Comparison of ENCODE assay signal across 15 mouse cellular contexts in the genomic region with DNA sequence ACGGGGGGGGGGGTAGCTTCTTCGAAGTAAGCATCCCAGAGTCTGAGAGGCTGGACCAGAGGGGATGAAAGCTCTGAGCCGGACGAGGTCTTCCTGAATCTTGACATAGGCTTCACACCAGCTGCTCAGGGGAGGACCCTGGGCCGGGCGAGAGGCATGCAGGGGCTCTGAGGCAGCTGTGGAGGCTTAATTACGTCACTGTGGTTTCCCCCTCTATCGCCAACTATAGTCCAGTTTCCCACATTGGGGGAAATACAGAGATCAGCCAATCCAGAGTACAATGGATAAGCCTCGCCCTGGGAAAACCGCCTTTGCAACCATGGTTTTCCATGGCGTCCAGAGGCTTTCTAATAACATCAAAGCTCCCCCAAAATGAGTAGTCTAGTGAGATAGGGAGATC. TPM values are rescaled to one million over a fixed set of nuclear protein-coding genes. Genes with fewer than 3 reads are reported as not detected.
"Had no signal": no experiment of that assay in that cellular context is flagged by ENCODE, and none has a peak within 500 bp of the region (broad histone marks: within the 10 kb centered on the region; RNA-seq: fewer than 3 reads in every experiment).

No protein-coding gene starts in this region.

- H3K36me3 ChIP-seq: kidney, embryonic 15.5 days; liver, embryonic 13.5 days; midbrain, embryonic 12.5 days had no signal

- H3K27me3 ChIP-seq: midbrain, embryonic 12.5 days had no signal

- H3K4me2 ChIP-seq: kidney, embryonic 15.5 days; liver, embryonic 13.5 days; midbrain, embryonic 12.5 days had no signal

- H3K9me3 ChIP-seq: liver, embryonic 13.5 days; midbrain, embryonic 12.5 days had no signal

- DNase-seq: kidney, postnatal 14 days; left cerebral cortex, postnatal 4 days; liver; liver, embryonic 13.5 days; liver, postnatal 0 days; lung, postnatal 36 days; right cerebral cortex, postnatal 14 days had no signal

- H3K27ac ChIP-seq: liver, embryonic 13.5 days; midbrain, embryonic 12.5 days had no signal

- H3K4me3 ChIP-seq: kidney, embryonic 15.5 days; liver, embryonic 13.5 days; midbrain, embryonic 12.5 days had no signal

- H3K4me1 ChIP-seq: liver, embryonic 13.5 days had no signal

- H3K9ac ChIP-seq: kidney, embryonic 15.5 days; liver, embryonic 13.5 days; liver, postnatal 0 days; midbrain, embryonic 12.5 days had no signal

- ATAC-seq: intestine, postnatal 0 days; liver, postnatal 0 days; lung, postnatal 0 days had no signal

RNA-seq across cellular contexts. Expression of gene Pla2g5, which starts 36.1 kb away (rescaled TPM):
- polyA plus RNA-seq: liver, embryonic 13.5 days; liver, postnatal 0 days; lung, postnatal 0 days; midbrain, embryonic 12.5 days had no signal

RNA-seq across cellular contexts. Expression of gene Gm13030, which starts 46.6 kb away (rescaled TPM):
- polyA plus RNA-seq: intestine, postnatal 0 days; kidney, embryonic 15.5 days; large intestine, adult 2 months; liver, embryonic 13.5 days; liver, postnatal 0 days; lung, postnatal 0 days; midbrain, embryonic 12.5 days; midbrain, postnatal 0 days; neural tube, embryonic 14.5 days; stomach, embryonic 16.5 days had no signal

RNA-seq across cellular contexts. Expression of gene Pla2g2e, which starts 50.6 kb away (rescaled TPM):
- polyA plus RNA-seq: liver, embryonic 13.5 days; liver, postnatal 0 days; lung, postnatal 0 days; midbrain, embryonic 12.5 days; midbrain, postnatal 0 days; neural tube, embryonic 14.5 days; stomach, embryonic 16.5 days had no signal

RNA-seq across cellular contexts. Expression of gene Pla2g2d, which starts 51.6 kb away (rescaled TPM):
- polyA plus RNA-seq: liver, embryonic 13.5 days; lung, postnatal 0 days had no signal
